Comparison of ENCODE assay signal across 24 mouse cellular contexts in the genomic region with DNA sequence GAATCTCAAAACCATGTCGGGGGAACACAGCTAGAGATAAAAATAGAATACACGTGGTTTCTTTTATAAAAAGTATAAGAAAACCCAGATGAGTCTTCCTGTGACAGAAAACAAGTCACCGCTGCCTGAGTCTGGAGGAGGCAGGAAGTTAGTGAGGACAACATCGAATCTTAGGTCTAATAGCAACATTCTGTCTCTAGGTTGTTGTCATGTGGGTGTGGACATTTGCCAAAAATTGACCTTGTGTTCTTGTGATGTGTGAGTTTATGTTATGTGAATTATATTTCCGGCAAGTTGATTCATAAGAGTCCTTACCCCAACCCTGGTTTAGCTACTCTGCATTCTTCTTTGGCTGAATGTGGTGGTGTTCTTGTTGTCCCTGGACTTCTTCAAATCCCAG. TPM values are rescaled to one million over a fixed set of nuclear protein-coding genes. Genes with fewer than 3 reads are reported as not detected.
A peak's percentile ranks its signal among the peaks of the same experiment; 100 is the strongest.
DNase-seq lines count a peak whose midpoint lies in the region; ATAC-seq and TF ChIP-seq lines count a peak whose summit lies in the region.
"Had no signal": no experiment of that assay in that cellular context is flagged by ENCODE, and none has a peak within 500 bp of the region (broad histone marks: within the 10 kb centered on the region; RNA-seq: fewer than 3 reads in every experiment).

No protein-coding gene starts in this region.

- ATAC-seq in lung, embryonic 14.5 days (ENCODE audit: insufficient read depth), result no peak
- peak; percentile 87 for ATAC-seq in inflammation-experienced regulatory T-cells, adult 6 months
- no peak for ATAC-seq in megakaryocyte, adult 5-6 weeks (ENCODE audit: poor library complexity, severe bottlenecking)
- ATAC-seq: intestine, embryonic 16.5 days; midbrain, embryonic 13.5 days had no signal

- peak; percentile 18 for DNase-seq in lung, embryonic 14.5 days
- DNase-seq in lung, postnatal 10 days, result no peak
- peak; percentile 36 for DNase-seq in 416B (ENCODE audit: low read depth)
- DNase-seq in CD4-positive helper T cell, adult 2 months (ENCODE audit: low read depth, low spot score), result peak; percentile 47
- no peak for DNase-seq in embryo, embryonic 10 days (ENCODE audit: low spot score)
- DNase-seq: adrenal gland, adult 2 months; cerebellum, adult 11 months; cerebellum, postnatal 10 days; gastrocnemius, adult 2 months; heart, postnatal 4 days; kidney, adult 9 months; kidney, postnatal 36 days; layer of hippocampus, postnatal 36 days; right cerebral cortex, postnatal 4 days had no signal

- no peak overlapping the region for H3K27ac ChIP-seq in lung, embryonic 14.5 days (ENCODE audit: low read depth)
- H3K27ac ChIP-seq: embryonic facial prominence, embryonic 12.5 days; forebrain, embryonic 12.5 days; gastrocnemius, adult 2 months; hindbrain, embryonic 14.5 days; midbrain, embryonic 13.5 days; neural tube, embryonic 13.5 days had no signal

- H3K9me3 ChIP-seq in lung, embryonic 14.5 days (ENCODE audit: low read depth, low read length), result no peaks in the 10 kb centered on the region
- H3K9me3 ChIP-seq: embryonic facial prominence, embryonic 12.5 days; forebrain, embryonic 12.5 days; midbrain, embryonic 13.5 days; neural tube, embryonic 13.5 days had no signal

- H3K4me3 ChIP-seq in lung, embryonic 14.5 days (ENCODE audit: low read depth, low read length), result no peak overlapping the region
- H3K4me3 ChIP-seq: embryonic facial prominence, embryonic 12.5 days; forebrain, embryonic 12.5 days; gastrocnemius, adult 2 months; megakaryocyte, embryonic 14.5 days; midbrain, embryonic 13.5 days; neural tube, embryonic 13.5 days had no signal

- TF ChIP-seq CTCF in lung, embryonic 14.5 days (IDR thresholded peaks at IDR 0.05; ENCODE audit: low read depth), result no peak

- no peak overlapping the region for H3K9ac ChIP-seq in lung, embryonic 14.5 days
- H3K9ac ChIP-seq: embryonic facial prominence, embryonic 12.5 days; forebrain, embryonic 12.5 days; hindbrain, embryonic 14.5 days; midbrain, embryonic 13.5 days; neural tube, embryonic 13.5 days had no signal

- no peaks in the 10 kb centered on the region for H3K27me3 ChIP-seq in lung, embryonic 14.5 days (ENCODE audit: insufficient read depth, low read length)
- H3K27me3 ChIP-seq: embryonic facial prominence, embryonic 12.5 days; forebrain, embryonic 12.5 days; megakaryocyte, embryonic 14.5 days; midbrain, embryonic 13.5 days; neural tube, embryonic 13.5 days had no signal

- H3K4me2 ChIP-seq in lung, embryonic 14.5 days, result no peak overlapping the region
- H3K4me2 ChIP-seq: embryonic facial prominence, embryonic 12.5 days; forebrain, embryonic 12.5 days; heart, embryonic 11.5 days; hindbrain, embryonic 14.5 days; midbrain, embryonic 13.5 days; neural tube, embryonic 13.5 days had no signal

- H3K4me1 ChIP-seq in lung, embryonic 14.5 days (ENCODE audit: insufficient read depth), result no peaks in the 10 kb centered on the region
- H3K4me1 ChIP-seq: forebrain, embryonic 12.5 days; midbrain, embryonic 13.5 days had no signal

- 63% methylated on average over 5 of the region's 5 CpGs for WGBS in lung, embryonic 14.5 days

- H3K36me3 ChIP-seq in lung, embryonic 14.5 days (ENCODE audit: insufficient read depth), result peaks cover 33% of the 10 kb centered on the region; the same call in 1 of the 2 replicates

RNA-seq across cellular contexts. Expression of a gene that starts 59.9 kb away (rescaled TPM):
- polyA plus RNA-seq in lung, embryonic 14.5 days (2014; fragmentation: Nextera tagmentation; extraction: Ambion mirVana), result 20.9 and 23.1 TPM in 2 replicates
- polyA plus RNA-seq in inflammation-experienced regulatory T-cells, adult 6 months (2017; shearing (Covaris generic)), result 10 to 100 TPM; 17.0 to 24.0 (median 20.1) TPM
- total RNA-seq in megakaryocyte, adult 5-6 weeks (2015), result 18.7 and 24.2 TPM in 2 replicates
- total RNA-seq in megakaryocyte, adult 5-6 weeks (2017), result 18.6 and 20.7 TPM in 2 replicates

RNA-seq across cellular contexts. Expression of a gene that starts 60.0 kb away (rescaled TPM):
- 28.7 and 30.4 TPM in 2 replicates for polyA plus RNA-seq in lung, embryonic 14.5 days (2014; fragmentation: Nextera tagmentation; extraction: Ambion mirVana)
- 10 to 100 TPM in 2 of 3 experiments, 1 to 10 TPM in 1; 9.7 to 12.0 (median 10.1) TPM for polyA plus RNA-seq in inflammation-experienced regulatory T-cells, adult 6 months (2017; shearing (Covaris generic))
- 6.0 TPM in 2 replicates for total RNA-seq in megakaryocyte, adult 5-6 weeks (2015)
- total RNA-seq in megakaryocyte, adult 5-6 weeks (2017), result 6.0 and 6.1 TPM in 2 replicates

Comparison
In these comparisons a context has a peak if more than half of its experiments do, and no peak if none do; other contexts are left out.
1. DNase-seq: peak in lung, embryonic 14.5 days (single experiment), 416B (single experiment) and CD4-positive helper T cell, adult 2 months (single experiment); none in lung, postnatal 10 days (single experiment) and embryo, embryonic 10 days (single experiment).